Mouse (Mus musculus) stomach, postnatal 0 days (tissue): ENCODE measurements around the gene Tpmt.

Experiments
- CTCF ChIP-seq: IDR thresholded peaks from 2 replicates; pipeline ENCODE4 v1.5.1; 2016; ENCODE audit warnings: antibody characterized with exemption, low read depth, mild to moderate bottlenecking, moderate library complexity
- EP300 ChIP-seq: optimal IDR thresholded peaks from 2 replicates; pipeline ENCODE3; 2016; ENCODE audit warnings: antibody characterized with exemption

DNA sequence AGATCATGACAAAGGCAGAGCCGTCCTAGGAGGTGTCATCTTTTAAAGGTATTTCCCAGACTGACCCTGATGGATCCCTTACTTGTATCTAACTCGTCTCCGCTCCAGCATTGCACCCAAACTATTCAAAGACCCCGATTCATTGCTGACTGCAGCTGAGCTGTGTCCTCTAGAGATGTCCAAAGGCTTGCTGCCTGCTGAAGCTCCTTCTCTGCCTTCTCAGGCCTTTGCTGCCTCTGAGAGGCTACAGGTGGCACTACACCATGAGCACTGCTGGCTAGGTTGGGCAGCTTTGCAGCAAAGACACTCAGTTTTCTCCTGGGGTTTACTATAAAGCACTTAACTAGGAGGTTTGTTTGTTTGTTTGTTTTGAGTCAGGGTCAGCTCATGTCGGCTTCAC lies 27.3 kb downstream of the Tpmt start:
- peak; percentile 96 for TF ChIP-seq CTCF
- TF ChIP-seq EP300, result no peak
